Mouse (Mus musculus) kidney, adult 8-10 months (tissue): ENCODE data around the gene Mb.
A peak's percentile ranks its signal among the peaks of the same experiment; 100 is the strongest.

ENCODE experiments used
- DNase-seq, 2 experiments: peaks; one replicate each; pipeline ENCODE4 v3.0.0; 2022

The Mb gene

DNA sequence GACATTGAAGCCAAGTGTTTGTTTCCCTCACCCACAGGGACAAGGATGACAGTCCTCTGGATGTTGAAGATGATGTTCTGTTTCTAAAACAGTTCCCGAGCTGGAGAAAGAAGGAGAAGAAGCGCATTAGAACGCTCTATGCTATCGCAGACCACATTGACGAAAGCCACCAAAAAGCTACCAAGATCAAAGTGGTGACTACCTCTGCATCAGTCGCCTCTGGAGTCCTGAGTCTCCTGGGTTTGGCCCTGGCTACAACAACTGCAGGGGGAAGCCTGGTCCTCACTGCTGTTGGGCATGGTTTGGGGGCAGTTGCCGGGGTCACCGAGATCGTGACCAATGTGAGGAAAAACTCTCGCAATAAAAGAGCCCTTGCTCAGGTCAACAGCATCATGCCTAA is at the start of gene Mb:
TSS of gene Mb (minus strand) at position 101 of the 400 bp plus-strand sequence.
- DNase-seq = no peak

DNA sequence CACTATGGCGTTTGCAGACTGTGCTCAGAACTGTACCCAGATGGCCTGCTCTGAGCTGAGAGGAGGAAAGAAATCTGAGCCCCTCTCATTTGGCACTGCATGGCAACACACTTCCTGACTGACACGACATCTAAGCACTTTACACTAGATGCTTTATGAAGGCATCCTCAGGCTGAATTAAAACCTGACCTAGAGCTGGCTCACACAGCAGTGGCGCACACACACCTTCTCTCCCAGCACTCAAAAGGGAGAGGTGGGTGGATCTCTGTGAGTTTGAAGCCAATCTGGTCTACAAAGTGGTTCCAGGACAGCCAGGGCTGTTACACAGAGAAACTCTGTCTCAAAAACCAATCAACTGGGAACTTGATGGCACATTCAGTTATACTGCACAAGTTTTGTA is 49.3 kb upstream of the Mb start:
- no peak for DNase-seq

DNA sequence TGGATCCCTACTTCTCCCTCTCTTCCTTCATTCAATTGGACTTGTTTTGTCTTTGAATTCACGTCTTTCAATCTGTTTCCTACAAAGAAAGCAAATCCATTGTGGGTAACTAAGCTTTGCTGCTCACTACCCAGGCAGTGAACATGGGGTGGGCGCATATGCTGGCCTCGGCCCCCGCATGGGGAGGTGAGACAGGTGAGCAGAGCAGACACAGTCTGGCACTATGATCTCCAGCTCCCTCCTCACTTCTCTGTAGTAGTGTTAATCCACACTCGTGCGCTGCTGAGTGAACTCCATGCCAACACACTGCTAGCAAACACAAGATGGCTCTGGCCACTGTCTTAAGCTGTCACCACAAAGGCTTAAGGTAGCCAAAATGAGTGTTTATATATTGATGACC is 46.9 kb upstream of the Mb start:
- DNase-seq = no peak

DNA sequence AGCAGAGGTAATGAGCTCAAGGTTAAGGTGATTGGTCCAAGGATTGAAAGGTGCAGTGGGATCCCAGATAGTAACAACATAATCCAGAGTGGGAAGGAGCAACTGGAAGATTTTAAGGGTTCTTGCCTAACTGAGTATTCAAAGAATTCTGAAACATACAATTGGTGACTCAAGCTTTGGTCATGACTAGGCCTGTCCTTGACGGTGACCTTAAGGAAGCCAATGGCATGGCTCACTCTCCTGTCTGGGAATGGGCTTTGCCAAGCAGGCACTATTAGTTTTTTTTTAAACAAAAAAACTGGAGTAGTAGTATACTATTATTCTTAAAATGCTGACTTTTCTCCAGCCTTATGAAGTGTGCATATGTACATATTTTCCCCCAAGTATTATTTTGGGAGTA is 44.7 kb upstream of the Mb start:
- no peak for DNase-seq

DNA sequence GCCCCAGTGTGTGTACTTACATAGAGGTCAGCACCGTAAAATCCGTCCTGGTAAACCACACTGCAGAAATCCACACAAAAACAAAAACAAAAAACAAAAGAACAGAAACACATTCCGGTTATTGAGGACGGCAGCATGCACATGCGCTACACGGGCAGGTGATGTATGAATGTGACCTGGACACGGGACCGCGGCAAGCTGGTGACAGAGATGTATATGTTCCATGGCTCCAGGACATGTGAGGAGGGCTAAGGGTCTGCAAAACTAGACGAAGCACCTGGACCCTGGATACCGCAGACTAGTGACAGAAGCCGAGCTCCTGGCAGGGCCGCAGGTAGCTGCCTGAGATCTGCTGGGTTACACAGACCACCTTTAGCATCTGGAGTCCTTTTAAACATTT is 44.0 kb upstream of the Mb start:
- no peak for DNase-seq

GRCm38 (mm10) chr15:77091394-77091793 is 40.9 kb upstream of the Mb start:
- DNase-seq = no peak

GRCm38 (mm10) chr15:77090531-77090930 is 40.1 kb upstream of the Mb start:
- DNase-seq = no peak

DNA sequence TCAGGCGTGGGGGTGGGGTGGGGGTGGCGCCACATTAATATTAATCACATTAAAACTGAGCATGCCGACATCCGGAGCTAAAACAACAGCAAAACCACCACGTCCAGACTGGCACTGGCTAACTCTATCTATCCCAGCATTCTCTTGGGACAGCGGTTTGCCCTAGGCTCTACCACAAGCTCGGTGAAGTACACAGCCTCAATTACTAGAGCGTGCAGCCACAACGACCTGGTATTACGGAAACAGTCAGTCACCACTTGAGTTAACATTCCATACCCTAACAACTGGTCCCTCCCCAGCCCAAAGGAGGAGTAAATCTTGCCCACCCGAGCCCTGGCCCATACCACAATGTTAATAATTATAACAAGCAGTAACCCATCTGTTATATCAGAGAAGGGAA is 38.8 kb upstream of the Mb start:
- no peak for DNase-seq

DNA sequence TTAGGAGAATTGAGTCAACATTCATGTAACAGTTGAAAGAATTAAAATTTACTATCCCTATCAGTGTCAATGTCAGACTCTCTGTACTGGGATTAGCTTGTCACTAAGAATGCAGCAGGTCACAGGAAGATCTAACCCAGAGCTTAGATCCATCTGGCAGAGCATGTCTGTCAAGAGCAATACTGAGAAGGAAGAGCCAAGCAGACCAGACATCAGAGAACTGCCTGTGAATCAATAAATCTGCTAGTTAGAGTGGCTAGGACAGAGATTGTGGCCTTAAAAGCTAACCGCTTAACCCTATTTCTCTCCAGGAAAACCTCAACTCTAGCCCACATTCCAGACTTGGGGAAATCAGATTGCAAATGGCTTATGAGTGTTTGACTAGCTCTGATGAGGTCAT is 36.0 kb upstream of the Mb start:
- DNase-seq = no peak

- peak in 1 of 2 experiments; percentile 18 for DNase-seq
These were observed 35.3 kb upstream of the Mb start for GRCm38 (mm10) chr15:77085818-77086217.

GRCm38 (mm10) chr15:77081454-77081853 is 31.0 kb upstream of the Mb start:
- DNase-seq = no peak

DNA sequence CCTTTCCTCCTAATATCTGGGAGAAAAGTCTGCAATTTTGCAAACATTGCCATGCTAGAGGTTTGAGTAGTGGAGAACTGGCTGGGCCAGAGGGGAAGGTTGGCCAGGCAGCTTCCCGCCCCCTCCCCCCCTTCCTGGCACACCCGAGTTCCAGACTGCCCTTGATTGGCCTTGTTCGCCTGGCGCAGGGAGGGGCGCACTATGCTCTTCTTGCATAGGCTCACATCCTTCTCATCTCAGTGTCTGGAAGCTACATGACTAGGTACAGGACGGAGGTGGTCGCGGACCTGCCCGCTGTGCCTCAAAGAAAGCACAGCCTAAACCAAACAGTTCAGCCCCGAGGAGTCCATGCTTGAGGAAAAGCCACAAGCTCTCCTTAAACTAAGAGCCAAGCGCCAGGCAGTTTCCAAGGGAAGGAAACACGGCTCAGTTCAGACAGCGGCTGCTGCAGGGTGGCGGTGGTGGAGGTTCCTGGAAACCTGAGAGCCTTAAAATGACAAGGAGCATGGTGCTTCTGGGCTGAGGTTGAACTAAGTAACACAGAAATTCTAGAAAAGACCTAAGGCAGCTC is 30.3 kb upstream of the Mb start:
- no peak for DNase-seq

DNA sequence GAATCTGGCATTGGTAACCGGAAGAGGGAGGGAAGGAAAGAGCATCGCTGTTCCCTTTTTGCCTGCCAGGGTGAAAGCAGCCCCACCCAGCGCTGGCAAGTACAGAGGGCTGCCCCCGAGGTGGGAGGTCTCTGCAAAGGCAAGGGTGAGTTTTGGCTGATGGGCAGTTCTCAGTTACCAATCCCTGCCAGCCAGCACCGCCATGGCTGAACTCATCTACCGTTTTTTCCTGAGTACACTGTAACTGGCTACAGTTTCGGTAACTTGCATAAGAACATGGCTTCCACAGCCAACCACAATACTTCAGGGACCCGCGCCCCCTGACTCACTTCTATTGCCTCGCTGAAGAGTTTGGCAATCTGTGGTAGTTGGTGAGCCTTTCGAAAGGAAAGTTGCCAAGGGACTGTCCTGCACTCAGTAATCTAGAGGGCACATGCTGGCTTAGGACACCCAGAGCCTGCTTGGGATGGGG is 29.5 kb upstream of the Mb start:
- DNase-seq = no peak

GRCm38 (mm10) chr15:77079256-77079822 is 28.9 kb upstream of the Mb start:
- DNase-seq = no peak

DNA sequence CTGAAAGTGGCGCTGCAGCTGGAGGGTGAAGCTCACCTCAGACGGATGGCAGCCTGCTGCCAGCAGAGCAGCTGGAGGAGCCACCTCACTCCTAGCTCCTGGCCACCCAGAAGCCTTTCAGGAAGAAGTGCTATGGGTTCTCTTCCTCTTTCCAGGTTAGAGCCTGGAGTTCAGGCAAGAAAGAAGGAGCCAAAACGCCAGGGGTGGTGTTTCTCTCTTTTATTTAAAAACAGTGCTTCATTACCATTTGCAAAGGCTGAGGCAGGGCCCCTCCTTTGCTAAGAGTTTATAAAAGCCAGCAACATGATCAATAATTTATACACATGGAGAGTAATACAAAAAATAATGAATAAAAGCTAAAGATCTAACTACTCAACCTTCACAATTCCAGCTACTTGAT is 28.3 kb upstream of the Mb start:
- no peak for DNase-seq

- DNase-seq = no peak
These were observed 27.4 kb upstream of the Mb start for GRCm38 (mm10) chr15:77077906-77078305.

DNA sequence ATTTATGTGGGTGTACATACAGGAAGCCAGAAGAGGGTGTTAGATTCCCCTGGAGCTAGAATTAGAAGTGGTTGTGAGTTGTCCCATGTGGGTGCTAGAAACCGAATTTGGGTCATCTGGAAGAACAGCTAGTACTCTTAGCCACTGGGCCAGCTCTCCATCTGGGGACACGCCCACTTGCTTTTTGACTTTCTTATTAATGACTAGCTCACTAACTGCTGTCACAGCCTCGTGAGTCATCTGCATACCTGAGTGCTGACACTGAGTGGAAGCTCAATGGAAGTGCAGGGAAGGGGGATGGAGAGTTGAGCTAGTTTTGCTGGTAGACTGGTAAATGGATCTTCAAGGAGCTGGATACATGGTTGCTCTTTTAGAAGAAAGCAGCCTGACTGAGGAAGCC is 26.1 kb upstream of the Mb start:
- DNase-seq = no peak

- DNase-seq = no peak
These were observed 22.2 kb upstream of the Mb start for GRCm38 (mm10) chr15:77072556-77073163.

- DNase-seq = no peak
These were observed 21.0 kb upstream of the Mb start for GRCm38 (mm10) chr15:77071501-77071900.

GRCm38 (mm10) chr15:77070745-77071268 is 20.3 kb upstream of the Mb start:
- DNase-seq = no peak

- no peak for DNase-seq
These were observed 18.5 kb upstream of the Mb start for GRCm38 (mm10) chr15:77069019-77069418.

GRCm38 (mm10) chr15:77068439-77068861 is 18.0 kb upstream of the Mb start:
- no peak for DNase-seq

DNA sequence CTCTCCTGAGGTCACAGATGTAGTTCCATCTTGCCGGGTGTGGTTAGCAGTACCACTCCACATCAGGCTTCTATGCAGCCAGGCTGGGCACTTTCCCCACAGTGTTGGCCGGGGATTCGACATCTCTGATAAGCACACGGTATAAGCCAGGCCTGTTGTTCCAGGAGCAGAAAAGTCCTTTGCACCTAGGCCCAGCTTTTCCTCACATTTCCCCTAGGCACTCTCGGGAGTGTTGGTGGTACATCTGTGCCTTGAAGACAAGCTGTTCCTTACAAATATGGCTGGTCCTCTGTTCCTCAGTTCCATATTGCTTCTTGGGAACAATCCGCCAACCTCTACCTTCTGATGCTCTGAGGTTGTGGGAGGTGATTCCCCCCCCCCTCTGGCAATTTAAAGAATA is 15.8 kb upstream of the Mb start:
- no peak for DNase-seq

GRCm38 (mm10) chr15:77065259-77065852 is 14.9 kb upstream of the Mb start:
- DNase-seq = no peak
